Mouse (Mus musculus) heart, postnatal 0 days (tissue): ENCODE measurements at regions not wholly inside any gene's neighbourhood (a gene's known extent, or its start where the extent isn't known, plus 50 kb on each side); places are given as distances from the start of the nearest gene placed in this dataset.

Experiments used
- CTCF ChIP-seq: IDR thresholded peaks from 2 replicates; pipeline ENCODE4 v1.5.1; 2016; ENCODE audit warnings: antibody characterized with exemption, control low read depth, low read depth
- EP300 ChIP-seq: IDR thresholded peaks from 2 replicates; pipeline ENCODE4 v1.6.1; 2016; ENCODE audit warnings: antibody characterized with exemption, low read depth

DNA sequence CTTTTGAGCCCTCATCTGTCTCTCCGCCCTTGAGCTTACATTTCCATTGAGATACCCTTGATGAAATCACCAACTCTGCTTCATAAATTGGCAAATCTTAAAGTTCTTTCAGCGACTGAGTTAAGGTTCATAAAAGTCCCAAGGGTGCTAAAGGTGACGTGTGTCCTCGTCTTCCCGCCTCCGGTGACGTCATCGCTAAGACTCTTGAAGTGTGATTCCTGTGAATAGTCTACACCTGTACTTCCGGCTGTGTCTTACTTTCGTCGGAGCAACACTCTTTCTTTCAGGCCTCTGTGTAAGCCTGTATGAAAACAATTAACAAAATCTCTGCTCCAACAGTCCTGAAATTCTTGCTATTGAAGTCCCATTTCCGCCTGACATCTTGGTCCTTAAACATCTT lies 60.4 kb upstream of the Atp11b start:
- TF ChIP-seq CTCF (no peak), EP300 (no peak)
